ENCODE assay signal across 9 mouse cellular contexts in genomic region chr2:157471292-157471691, GRCm38 (mm10). TPM values are rescaled to one million over a fixed set of nuclear protein-coding genes. Genes with fewer than 3 reads are reported as not detected.
DNase-seq lines count a peak whose midpoint lies in the region; ATAC-seq lines count a peak whose summit lies in the region.
"Had no signal": no experiment of that assay in that cellular context is flagged by ENCODE, and none has a peak within 500 bp of the region (broad histone marks: within the 10 kb centered on the region; RNA-seq: fewer than 3 reads in every experiment).

No protein-coding gene starts in this region.

- H3K36me3 ChIP-seq in heart, embryonic 11.5 days (ENCODE audit: control insufficient read depth, insufficient read depth, low read length) = peaks cover 10% of the 10 kb centered on the region
- peaks cover 23% of the 10 kb centered on the region for H3K36me3 ChIP-seq in liver, embryonic 12.5 days

- 0 out of 2 replicates have a peak overlapping the region, but pooled peaks have one; percentile 54 for H3K27ac ChIP-seq in heart, embryonic 11.5 days (ENCODE audit: low read depth, low read length)
- peak overlapping the region; percentile 0; the same call in 1 of the 2 replicates for H3K27ac ChIP-seq in liver, embryonic 12.5 days

- no peak for DNase-seq in heart, postnatal 14 days
- peak; percentile 76 for DNase-seq in Muller cell, postnatal 12 days (ENCODE audit: inconsistent ontology term)
- DNase-seq in fat pad, adult 2 months (ENCODE audit: extremely low read depth, low read depth, low spot score) = peak; percentile 34
- DNase-seq in embryo, embryonic 9.5 days (ENCODE audit: extremely low spot score) = no peak
- no peak for DNase-seq in ovary, adult 18-20 months (ENCODE audit: low spot score)
- DNase-seq: gastrocnemius, postnatal 10 days had no signal

- H3K4me3 ChIP-seq in heart, embryonic 11.5 days (ENCODE audit: low read depth, low read length) = no peak overlapping the region
- no peak overlapping the region for H3K4me3 ChIP-seq in liver, embryonic 12.5 days

- WGBS in heart, embryonic 11.5 days (ENCODE audit: insufficient replicate concordance) = 76% methylated on average over 7 of the region's 7 CpGs
- WGBS in liver, embryonic 12.5 days (ENCODE audit: insufficient replicate concordance) = 65% methylated on average over 7 of the region's 7 CpGs

- H3K4me1 ChIP-seq in heart, embryonic 11.5 days (ENCODE audit: control insufficient read depth, insufficient read depth, low read length) = peaks cover 31% of the 10 kb centered on the region
- H3K4me1 ChIP-seq in liver, embryonic 12.5 days = peaks cover 6% of the 10 kb centered on the region; the same call in 1 of the 2 replicates

- ATAC-seq in heart, embryonic 11.5 days (replicated peaks; ENCODE audit: insufficient number of reproducible peaks, low FRiP score, low TSS enrichment) = no peak
- ATAC-seq in liver, embryonic 12.5 days = no peak
- ATAC-seq in megakaryocyte, adult 5-6 weeks (ENCODE audit: poor library complexity, severe bottlenecking) = no peak

- no peaks in the 10 kb centered on the region for H3K27me3 ChIP-seq in heart, embryonic 11.5 days (ENCODE audit: control insufficient read depth, insufficient read depth, low read length)
- H3K27me3 ChIP-seq in liver, embryonic 12.5 days (replicated peaks) = peaks cover 3% of the 10 kb centered on the region; the same call in 1 of the 2 replicates

- intact Hi-C loops in heart, postnatal 14 days (cut with DNase I) = no loop called here

- no peak overlapping the region for H3K4me2 ChIP-seq in heart, embryonic 11.5 days
- H3K4me2 ChIP-seq in liver, embryonic 12.5 days = no peak overlapping the region

- no peaks in the 10 kb centered on the region for H3K9me3 ChIP-seq in heart, embryonic 11.5 days (replicated peaks; ENCODE audit: control insufficient read depth, low read length)
- no peaks in the 10 kb centered on the region for H3K9me3 ChIP-seq in liver, embryonic 12.5 days (replicated peaks)

- no peak overlapping the region for H3K9ac ChIP-seq in heart, embryonic 11.5 days (ENCODE audit: low read depth, low read length)
- no peak overlapping the region for H3K9ac ChIP-seq in liver, embryonic 12.5 days

RNA-seq across cellular contexts. Expression of gene Src, which starts 53.0 kb away (rescaled TPM):
- 4.7 and 6.2 TPM in 2 replicates for polyA plus RNA-seq in heart, embryonic 11.5 days (2014; fragmentation: Nextera tagmentation; extraction: Ambion mirVana)
- 1 to 10 TPM; 5.5 to 6.9 TPM for total RNA-seq in heart, postnatal 14 days (2021)
- polyA plus RNA-seq in liver, embryonic 12.5 days (2016; fragmentation: Nextera tagmentation; extraction: Ambion mirVana) = 4.5 TPM in 2 replicates
- 0.11 TPM in 1 of 2 replicates, not detected in the other for total RNA-seq in megakaryocyte, adult 5-6 weeks (2015)
- 0.26 TPM in 1 of 2 replicates, not detected in the other for total RNA-seq in megakaryocyte, adult 5-6 weeks (2017)

Comparison
In these comparisons a context has a peak if more than half of its experiments do, and no peak if none do; other contexts are left out.
1. DNase-seq: peak in Muller cell, postnatal 12 days (single experiment) and fat pad, adult 2 months (single experiment); none in heart, postnatal 14 days (0 of 2), embryo, embryonic 9.5 days (single experiment) and ovary, adult 18-20 months (single experiment).
2. RNA of gene Src, which starts 53.0 kb away (total RNA-seq): 5.5 to 6.9 TPM in heart, postnatal 14 days; 0.11 to 0.26 TPM in megakaryocyte, adult 5-6 weeks; every median in the first group is over 4 times any median in the second.